Comparison of ENCODE assay signal across 12 mouse cellular contexts in the genomic region with DNA sequence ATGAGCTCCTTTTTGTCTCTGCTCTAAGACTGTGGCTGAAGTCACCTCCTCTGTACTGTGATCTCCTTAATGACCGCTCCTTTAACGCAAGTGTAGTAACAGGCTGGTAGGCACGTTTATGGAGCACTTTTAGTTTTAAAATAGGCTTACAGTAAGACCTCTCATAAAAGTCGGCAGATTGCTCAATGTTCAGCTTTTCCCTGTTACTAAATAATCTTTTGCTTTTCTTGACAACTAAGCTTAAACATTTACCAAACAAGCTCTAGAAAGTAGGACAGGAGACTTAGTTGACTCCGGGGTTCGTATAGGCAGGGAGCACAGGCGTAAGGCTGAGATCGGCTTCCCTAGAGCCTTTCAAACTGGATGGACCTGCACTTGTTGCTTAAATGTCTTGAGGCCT.
A peak's percentile ranks its signal among the peaks of the same experiment; 100 is the strongest.
DNase-seq lines count a peak whose midpoint lies in the region.
"Had no signal": no experiment of that assay in that cellular context is flagged by ENCODE, and none has a peak within 500 bp of the region (broad histone marks: within the 10 kb centered on the region; RNA-seq: fewer than 3 reads in every experiment).

No protein-coding gene starts in this region.

- DNase-seq in NIH3T3 (ENCODE audit: low read depth): peak; percentile 22
- DNase-seq in gonadal fat pad, adult 2 months (ENCODE audit: low read depth): peak; percentile 79
- DNase-seq in kidney, adult 9 months: peak; percentile 80
- peak; percentile 83 for DNase-seq in large intestine, adult 2 months (ENCODE audit: low read depth, low spot score)
- DNase-seq in layer of hippocampus, adult 11-12 months (ENCODE audit: low spot score): no peak
- DNase-seq in cerebellum, adult 9-10 months: no peak
- DNase-seq in cerebellum, postnatal 14 days: no peak
- DNase-seq: adrenal gland, postnatal 10 days; cerebellum, adult 9-11 months; heart, postnatal 10 days; right cerebral cortex, adult 18-20 months; thymus, postnatal 36 days had no signal

- WGBS in large intestine, adult 2 months: 16% methylated on average over 8 of the region's 8 CpGs

Comparison
In these comparisons a context has a peak if more than half of its experiments do, and no peak if none do; other contexts are left out.
1. DNase-seq: peak in NIH3T3 (single experiment), gonadal fat pad, adult 2 months (single experiment), kidney, adult 9 months (single experiment) and large intestine, adult 2 months (single experiment); none in layer of hippocampus, adult 11-12 months (single experiment), cerebellum, adult 9-10 months (single experiment) and cerebellum, postnatal 14 days (0 of 2).